Mouse (Mus musculus) embryo, embryonic 11.5 days (tissue): ENCODE results near the gene A630076J17Rik.

Experiments used
- DNase-seq: peaks from one replicate; pipeline ENCODE4 v3.0.0-alpha.2; 2012; ENCODE audit warnings: low read depth, low spot score

A630076J17Rik gene

GRCm38 (mm10) chr3:107230527-107230926, at the start of gene A630076J17Rik:
Gene A630076J17Rik, plus strand, starts transcription at chr3:107230614.
- no peak for DNase-seq

GRCm38 (mm10) chr3:107180860-107181259, 49.6 kb upstream of the A630076J17Rik start:
- no peak for DNase-seq

DNA sequence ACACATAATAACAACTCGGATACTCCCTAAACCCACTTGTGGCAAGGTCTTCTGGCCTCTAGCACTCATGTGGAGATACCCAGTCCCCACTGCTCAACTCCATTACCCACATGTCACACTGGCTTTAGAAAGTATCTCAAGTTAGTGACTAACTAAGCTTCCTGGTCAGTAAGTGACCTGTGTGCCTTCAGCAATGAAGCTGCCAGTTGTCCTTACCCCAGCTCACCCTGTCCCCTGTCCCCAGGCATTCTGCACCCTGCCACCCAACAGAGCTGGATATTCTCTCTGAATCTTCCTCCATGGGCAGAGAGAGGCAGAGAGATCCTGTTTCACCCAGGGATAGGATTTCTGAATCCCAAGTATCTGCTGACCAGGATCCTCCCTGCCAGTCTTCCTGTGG, 47.7 kb upstream of the A630076J17Rik start, which contains the start of gene Kcna10:
Gene Kcna10, plus strand, starts transcription at position 301 of the 400 bp plus-strand sequence.
- DNase-seq, result no peak

GRCm38 (mm10) chr3:107183178-107183577, 47.2 kb upstream of the A630076J17Rik start:
- no peak for DNase-seq

DNA sequence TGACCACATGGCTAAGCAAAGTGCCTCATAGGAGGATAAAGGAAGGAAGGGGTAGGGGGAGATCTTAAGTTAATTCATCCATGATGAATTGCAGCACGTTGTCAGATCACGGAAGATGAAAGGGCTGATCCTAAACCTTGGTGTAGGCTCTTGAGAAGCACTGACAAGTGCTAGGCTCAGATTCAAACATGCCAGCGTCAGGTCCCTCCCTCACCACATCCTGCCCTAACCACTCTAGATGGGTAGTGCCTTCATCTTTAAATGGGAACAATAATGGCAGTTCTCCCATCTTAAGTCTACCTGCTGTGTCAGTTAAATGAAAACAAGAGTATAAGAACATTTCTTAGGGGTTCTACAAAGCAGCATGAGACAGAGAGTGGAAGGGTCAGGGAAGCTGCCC, 44.8 kb upstream of the A630076J17Rik start:
- no peak for DNase-seq

GRCm38 (mm10) chr3:107187022-107187421, 43.4 kb upstream of the A630076J17Rik start:
- no peak for DNase-seq

- no peak for DNase-seq
Measured at GRCm38 (mm10) chr3:107188226-107188899, 42.1 kb upstream of the A630076J17Rik start.

DNA sequence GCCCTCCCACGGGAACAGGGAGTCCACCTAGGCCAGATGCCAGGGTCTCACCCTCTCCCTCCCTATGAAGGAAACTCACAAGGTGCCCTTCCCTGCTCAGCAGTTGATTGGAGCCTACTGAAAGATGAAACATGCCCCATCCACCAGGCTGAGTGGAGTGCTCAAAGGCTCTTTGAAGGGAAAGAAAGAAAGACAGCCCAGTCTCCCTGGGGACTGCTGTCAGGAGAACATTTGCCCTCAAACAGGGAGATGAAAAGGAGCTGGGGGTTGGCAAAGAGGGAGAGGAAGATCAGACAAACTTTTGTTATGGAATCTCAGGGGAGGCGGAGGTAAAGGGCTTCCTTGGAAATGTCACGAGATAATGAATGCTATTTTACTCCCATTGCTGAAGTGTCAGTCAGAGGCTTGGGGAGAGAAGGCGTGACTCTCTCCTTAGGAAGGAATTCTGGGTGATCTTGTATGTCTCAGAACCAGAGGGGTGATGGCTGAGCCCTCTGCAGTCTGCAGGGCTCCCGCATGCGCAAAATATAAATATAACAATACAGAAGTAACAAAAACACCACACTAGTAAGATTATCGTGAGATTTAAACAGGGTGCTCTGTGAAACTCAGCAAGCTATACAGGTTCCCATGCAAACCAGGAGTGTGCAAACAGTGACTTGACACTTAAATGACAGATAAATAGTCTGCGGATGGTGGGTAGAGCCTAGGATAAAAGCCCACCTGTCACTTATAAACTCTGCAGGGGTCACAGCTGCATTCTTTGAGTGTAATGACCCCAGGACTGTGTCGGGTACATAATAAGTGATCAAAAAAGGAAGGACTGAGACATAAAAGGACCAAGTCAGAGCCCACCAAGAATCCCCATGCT, 28.9 kb upstream of the A630076J17Rik start:
- no peak for DNase-seq

DNA sequence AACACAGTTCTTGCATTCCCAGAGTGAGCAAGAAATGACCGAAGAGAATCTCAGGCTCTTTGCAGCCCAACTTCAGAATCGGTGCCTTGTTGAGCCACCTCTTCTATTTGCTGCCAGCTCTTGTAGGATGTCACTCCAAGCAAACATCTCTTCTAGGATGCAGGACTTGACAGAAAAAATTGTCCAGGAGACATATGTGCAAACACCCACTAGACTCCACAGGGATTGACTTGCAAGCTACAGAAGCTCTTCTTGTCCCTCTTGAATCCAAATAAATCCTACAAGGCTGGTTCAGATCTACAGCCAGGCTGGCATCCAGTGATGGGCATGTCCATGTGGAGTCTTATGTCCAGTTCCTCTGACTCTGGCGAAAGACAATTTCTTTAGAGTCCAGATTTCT, 26.0 kb upstream of the A630076J17Rik start:
- no peak for DNase-seq

DNA sequence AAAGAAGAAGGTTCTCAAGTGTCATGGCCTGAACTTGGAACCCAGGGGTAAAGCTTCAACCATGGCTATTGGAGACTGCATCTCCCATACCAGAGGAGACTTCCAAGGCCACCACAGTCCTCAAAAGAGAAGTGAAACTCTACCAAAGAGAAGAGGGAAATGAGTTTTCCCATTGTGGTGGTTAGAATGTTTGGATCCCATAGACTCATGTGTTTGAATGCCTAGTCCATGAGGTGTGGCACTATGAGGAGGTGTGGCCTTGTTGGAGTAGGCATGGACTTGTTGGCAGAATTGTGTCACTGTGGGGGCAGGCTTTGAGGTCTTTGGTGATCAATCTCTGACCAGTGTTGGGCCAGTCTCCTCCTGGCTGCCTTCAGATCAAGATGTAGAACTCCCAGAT, 25.2 kb upstream of the A630076J17Rik start:
- DNase-seq, result no peak

DNA sequence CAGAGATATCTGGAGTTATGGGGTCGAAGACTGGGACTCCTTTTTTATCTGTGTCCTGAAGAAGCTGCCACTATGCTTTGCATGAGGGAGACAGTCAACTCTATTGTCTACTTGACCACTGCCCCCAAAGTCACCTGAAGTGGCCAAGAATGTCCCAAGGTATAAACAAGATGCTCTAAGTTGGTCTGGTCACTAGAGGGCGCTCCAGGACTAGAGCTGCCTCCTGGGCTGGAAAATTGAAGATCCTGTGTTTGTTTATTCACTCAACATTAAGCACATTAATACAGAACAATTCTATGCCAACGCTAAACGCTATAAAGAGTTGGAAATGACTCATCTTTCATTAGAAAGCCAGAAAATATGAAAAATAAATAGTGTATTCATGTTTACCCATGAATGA, 24.4 kb upstream of the A630076J17Rik start:
- DNase-seq, result peak; percentile 46

GRCm38 (mm10) chr3:107206490-107207150, 23.8 kb upstream of the A630076J17Rik start:
- no peak for DNase-seq

DNA sequence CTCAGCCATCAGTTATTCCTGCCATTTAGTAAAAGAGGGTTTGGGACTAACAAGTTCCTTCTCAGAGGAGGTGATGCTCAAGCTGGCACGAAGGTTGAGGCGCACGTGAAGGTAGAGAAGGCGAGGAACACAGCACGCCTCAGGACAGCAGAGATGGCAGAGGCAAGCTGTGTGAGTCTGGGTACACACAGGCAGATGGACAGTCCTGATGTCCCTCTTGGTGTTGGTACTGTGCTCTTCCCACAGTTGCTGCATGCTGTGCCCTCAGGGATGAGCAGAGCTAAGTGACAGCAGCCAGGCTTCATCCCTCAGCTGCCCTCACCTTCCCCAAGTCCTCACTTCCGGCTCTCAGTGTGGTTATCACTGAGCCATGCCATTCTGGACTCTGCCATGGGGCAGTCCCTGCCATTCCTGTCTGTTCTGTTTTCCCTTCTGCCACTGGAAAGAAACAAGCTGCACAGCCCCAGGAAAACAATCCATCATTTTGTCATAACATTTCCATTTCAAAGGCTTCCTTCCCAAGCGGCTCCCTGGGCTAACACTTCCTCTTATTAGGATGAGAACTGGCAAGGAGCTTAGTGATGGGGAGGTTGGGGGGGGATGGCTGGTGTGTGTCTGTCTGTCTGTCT, 22.7 kb upstream of the A630076J17Rik start:
- DNase-seq, result no peak

DNA sequence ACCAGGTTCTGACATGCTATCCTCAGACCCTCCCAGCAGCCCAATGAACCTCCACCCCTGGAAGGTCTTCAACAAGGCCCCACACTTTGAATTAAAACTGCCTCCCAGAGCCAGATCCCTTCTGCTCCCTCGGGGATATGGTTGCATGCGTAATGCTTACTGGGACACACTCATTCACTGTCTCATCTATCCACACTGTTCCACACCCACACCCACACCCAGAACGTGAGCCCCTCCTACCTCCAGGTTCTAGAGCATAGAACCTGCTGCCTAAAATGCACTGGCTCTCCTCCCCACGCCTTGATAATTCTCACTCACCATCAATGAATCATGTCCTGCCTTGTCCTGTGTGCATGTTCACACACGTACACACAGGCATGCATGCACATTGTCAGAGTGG, 15.8 kb upstream of the A630076J17Rik start:
- no peak for DNase-seq

- DNase-seq, result no peak
Measured at GRCm38 (mm10) chr3:107216400-107217100, 13.9 kb upstream of the A630076J17Rik start.

DNA sequence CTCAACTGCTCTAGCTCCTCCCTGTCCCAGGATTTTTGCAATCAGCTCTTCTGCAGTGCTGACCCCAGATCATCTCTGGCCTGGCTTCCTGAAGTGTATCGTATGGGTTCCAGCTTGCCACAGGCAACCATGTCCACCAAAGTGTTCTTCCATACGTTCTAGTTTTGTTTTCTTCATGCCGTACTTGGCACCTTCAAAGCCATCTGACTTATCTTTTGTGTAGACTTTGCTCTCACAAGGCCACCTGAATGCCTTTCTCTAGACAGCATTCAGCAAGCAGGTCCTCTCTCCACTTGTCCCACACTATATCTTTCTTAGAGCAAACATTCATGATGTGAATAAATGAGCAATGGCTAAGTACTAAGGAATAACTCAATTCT, 13.3 kb upstream of the A630076J17Rik start:
- DNase-seq, result no peak

GRCm38 (mm10) chr3:107218572-107218971, 11.8 kb upstream of the A630076J17Rik start:
- no peak for DNase-seq

DNA sequence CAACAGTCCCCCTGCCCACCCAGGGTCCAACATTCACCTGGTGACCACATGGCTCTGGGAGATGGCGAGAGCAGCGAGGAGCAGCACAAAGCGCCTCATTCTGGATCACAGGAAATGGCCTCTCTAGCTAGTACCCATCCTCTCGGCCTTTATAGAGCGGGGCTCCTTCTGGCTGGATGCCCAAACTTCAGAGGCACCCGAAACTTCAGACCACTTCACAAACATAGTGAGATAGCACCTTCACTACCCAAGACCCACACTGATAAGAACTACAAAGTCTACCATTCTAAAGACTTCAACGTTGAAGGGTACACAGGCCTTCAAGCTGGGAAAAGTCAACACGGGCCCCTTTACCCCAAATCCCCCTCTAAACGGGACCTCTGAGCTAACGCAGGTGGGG, 8.8 kb upstream of the A630076J17Rik start, which contains the start of gene Cym:
Gene Cym, minus strand, starts transcription at position 125 of the 400 bp plus-strand sequence.
- DNase-seq, result no peak

DNA sequence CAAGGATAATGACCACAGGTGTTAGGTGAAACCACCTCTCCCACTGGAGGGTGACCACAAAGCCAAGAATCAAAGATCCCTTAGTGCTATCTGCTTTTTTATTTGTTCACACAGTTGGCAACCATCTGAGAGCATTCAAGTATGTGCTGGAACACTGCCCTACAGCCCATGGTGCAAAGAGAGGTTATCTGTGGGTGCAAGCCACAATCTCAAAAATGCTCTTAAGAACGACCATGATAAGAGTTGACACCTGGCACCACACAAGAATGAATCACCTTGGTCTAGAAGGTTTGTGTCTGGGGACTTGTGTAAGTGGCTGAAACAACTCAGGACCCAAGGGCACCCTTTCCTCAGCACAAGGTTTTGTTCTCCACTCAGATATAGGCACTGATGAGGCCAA, 7.2 kb upstream of the A630076J17Rik start:
- DNase-seq, result no peak

GRCm38 (mm10) chr3:107225820-107226219, 4.6 kb upstream of the A630076J17Rik start:
- no peak for DNase-seq

- DNase-seq, result no peak
Measured at GRCm38 (mm10) chr3:107229221-107229620, 1.2 kb upstream of the A630076J17Rik start.
